Mouse (Mus musculus) limb, embryonic 12.5 days (tissue): Measurements from ENCODE around the gene Acads. TPM values are rescaled to one million over a fixed set of nuclear protein-coding genes. Genes with fewer than 3 reads are reported as not detected.
"Not testable (repeated sequence)": the region's sequence is repeated elsewhere in the genome, so short reads cannot be mapped to it uniquely, and the experiment has no call there.

Experiments used
- ATAC-seq: fragments of 200-750 bp; cut with Nextera tagmentation; 2 replicates; pipeline ENCODE4 v1.8.0; 2017; ENCODE audit warnings: low read depth, moderate TSS enrichment; ENCODE audit not compliant: insufficient number of reproducible peaks, insufficient read depth, low FRiP score, low TSS enrichment
- H3K27ac ChIP-seq: fragments of 300-500 bp; sonication (generic); 2 replicates; pipeline ENCODE4 v1.5.1; 2016; ENCODE audit warnings: mild to moderate bottlenecking, moderate library complexity
- H3K27me3 ChIP-seq: fragments of 300-500 bp; sonication (generic); 2 replicates; pipeline ENCODE4 v1.6.1; 2016; ENCODE audit warnings: mild to moderate bottlenecking, moderate library complexity
- H3K36me3 ChIP-seq: fragments of 300-500 bp; sonication (generic); 2 replicates; pipeline ENCODE4 v1.6.1; 2016; ENCODE audit warnings: mild to moderate bottlenecking, moderate library complexity
- H3K4me1 ChIP-seq: fragments of 300-500 bp; sonication (generic); replicated peaks from 2 replicates; pipeline ENCODE4 v1.6.1; 2016
- H3K4me2 ChIP-seq: fragments of 300-500 bp; sonication (generic); 2 replicates; pipeline ENCODE4 v1.6.1; 2016; ENCODE audit warnings: mild to moderate bottlenecking, moderate library complexity
- H3K4me3 ChIP-seq: fragments of 300-500 bp; sonication (generic); replicated peaks from 2 replicates; pipeline ENCODE4 v1.5.1; 2016; ENCODE audit warnings: mild to moderate bottlenecking
- H3K9ac ChIP-seq: fragments of 300-500 bp; sonication (generic); replicated peaks from 2 replicates; pipeline ENCODE4 v1.6.1; 2016; ENCODE audit warnings: mild to moderate bottlenecking, moderate library complexity
- H3K9me3 ChIP-seq: fragments of 300-500 bp; sonication (generic); 2 replicates; pipeline ENCODE4 v1.6.1; 2016; ENCODE audit warnings: mild to moderate bottlenecking, moderate library complexity
- WGBS: fragments of 180-500 bp; shearing (Covaris S2); methylation state at CpG from one replicate; pipeline ENCODE4 v1.1.7; 2016; 5-methylcytosine and 5-hydroxymethylcytosine counted together
- polyA plus RNA-seq: library from polyadenylated mRNA; unstranded; fragments of >200 nt; fragmentation: Nextera tagmentation; extraction: Ambion mirVana; gene quantifications from 2 replicates; pipeline ENCODE4 v1.2.1, GENCODE M21; 2016

Acads gene
- polyA plus RNA-seq, 1 experiment from 2014 or later, result 69.5 TPM

- Histone ChIP-seq H3K27me3 (no peaks in the 10 kb centered on the region), H3K27ac (no peak overlapping the region), H3K4me1 (no peaks in the 10 kb centered on the region), H3K4me2 (no peak overlapping the region), H3K36me3 (peaks cover 94% of the 10 kb centered on the region), H3K9ac (no peak overlapping the region), H3K4me3 (no peak overlapping the region), H3K9me3 (no peaks in the 10 kb centered on the region)
- no peak for ATAC-seq
- WGBS, result over 99% methylated on average over 2 of the region's 2 CpGs
Observed at GRCm38 (mm10) chr5:115085675-115086074, 33.5 kb downstream of the Acads start.

GRCm38 (mm10) chr5:115083492-115083891 lies 35.7 kb downstream of the Acads start:
- 89% methylated on average over 6 of the region's 6 CpGs for WGBS
- no peak for ATAC-seq

GRCm38 (mm10) chr5:115081636-115082035 lies 37.5 kb downstream of the Acads start:
- H3K9ac ChIP-seq, result no peak overlapping the region
- H3K4me1 ChIP-seq, result no peaks in the 10 kb centered on the region
- H3K4me2 ChIP-seq, result no peak overlapping the region
- no peaks in the 10 kb centered on the region for H3K27me3 ChIP-seq
- H3K36me3 ChIP-seq, result peaks cover 69% of the 10 kb centered on the region
- no peak for ATAC-seq
- H3K4me3 ChIP-seq, result no peak overlapping the region
- H3K27ac ChIP-seq, result no peak overlapping the region
- 81% methylated on average over 5 of the region's 5 CpGs for WGBS
- no peaks in the 10 kb centered on the region for H3K9me3 ChIP-seq

More at GRCm38 (mm10) chr5:115083492-115083891, 35.7 kb downstream of the Acads start:
- H3K9me3 ChIP-seq, result no peaks in the 10 kb centered on the region
- H3K27ac ChIP-seq, result no peak overlapping the region
- peaks cover 72% of the 10 kb centered on the region for H3K36me3 ChIP-seq
- H3K27me3 ChIP-seq, result no peaks in the 10 kb centered on the region
- H3K4me2 ChIP-seq, result no peak overlapping the region
- H3K4me1 ChIP-seq, result no peaks in the 10 kb centered on the region
- H3K4me3 ChIP-seq, result no peak overlapping the region
- no peak overlapping the region for H3K9ac ChIP-seq

GRCm38 (mm10) chr5:115076144-115076901 lies 42.8 kb downstream of the Acads start:
- WGBS, result 61% methylated on average over 5 of the region's 5 CpGs
- H3K36me3 ChIP-seq, result peaks cover 40% of the 10 kb centered on the region
- H3K9ac ChIP-seq, result no peak overlapping the region

GRCm38 (mm10) chr5:115074749-115075148 lies 44.4 kb downstream of the Acads start:
- no peak overlapping the region for H3K27ac ChIP-seq
- peaks cover 17% of the 10 kb centered on the region; the same call in 1 of the 2 replicates for H3K4me1 ChIP-seq
- no peaks in the 10 kb centered on the region for H3K27me3 ChIP-seq
- no peak overlapping the region for H3K9ac ChIP-seq
- H3K36me3 ChIP-seq, result peaks cover 34% of the 10 kb centered on the region
- WGBS, result 82% methylated on average over 4 of the region's 4 CpGs
- H3K9me3 ChIP-seq, result no peaks in the 10 kb centered on the region
- no peak overlapping the region for H3K4me3 ChIP-seq
- H3K4me2 ChIP-seq, result no peak overlapping the region
- no peak for ATAC-seq

More at GRCm38 (mm10) chr5:115076144-115076901, 42.8 kb downstream of the Acads start:
- no peaks in the 10 kb centered on the region for H3K9me3 ChIP-seq
- no peaks in the 10 kb centered on the region for H3K27me3 ChIP-seq
- no peak overlapping the region for H3K4me2 ChIP-seq
- ATAC-seq, result no peak
- H3K27ac ChIP-seq, result no peak overlapping the region
- no peak overlapping the region for H3K4me3 ChIP-seq
- peaks cover 13% of the 10 kb centered on the region; the same call in 1 of the 2 replicates for H3K4me1 ChIP-seq

GRCm38 (mm10) chr5:115073306-115073705 lies 45.8 kb downstream of the Acads start:
- Histone ChIP-seq H3K4me1 (peaks cover 17% of the 10 kb centered on the region; the same call in 1 of the 2 replicates), H3K36me3 (peaks cover 32% of the 10 kb centered on the region)
- not testable (repeated sequence) for H3K27ac ChIP-seq, H3K9me3 ChIP-seq, H3K27me3 ChIP-seq, H3K9ac ChIP-seq, H3K4me2 ChIP-seq, ATAC-seq, H3K4me3 ChIP-seq
- 13% methylated on average over 8 of the region's 8 CpGs for WGBS

- Histone ChIP-seq H3K4me1 (peaks cover 17% of the 10 kb centered on the region; the same call in 1 of the 2 replicates), H3K27me3 (no peaks in the 10 kb centered on the region), H3K9me3 (no peaks in the 10 kb centered on the region), H3K4me3 (no peak overlapping the region), H3K27ac (peak overlapping the region; percentile 31; the same call in 1 of the 2 replicates), H3K4me2 (no peak overlapping the region), H3K9ac (no peak overlapping the region), H3K36me3 (peaks cover 24% of the 10 kb centered on the region)
- no peak for ATAC-seq
- WGBS, result 82% methylated on average over 7 of the region's 7 CpGs
Observed at GRCm38 (mm10) chr5:115072143-115072542, 47.0 kb downstream of the Acads start.

- no peak overlapping the region for H3K9ac ChIP-seq
- no peaks in the 10 kb centered on the region for H3K9me3 ChIP-seq
- no peak overlapping the region for H3K4me2 ChIP-seq
- ATAC-seq, result no peak
- WGBS, result 80% methylated on average over 11 of the region's 11 CpGs
- H3K27me3 ChIP-seq, result no peaks in the 10 kb centered on the region
- H3K4me1 ChIP-seq, result peaks cover 17% of the 10 kb centered on the region; the same call in 1 of the 2 replicates
- H3K4me3 ChIP-seq, result no peak overlapping the region
- H3K36me3 ChIP-seq, result peaks cover 22% of the 10 kb centered on the region
- H3K27ac ChIP-seq, result peak overlapping the region; percentile 31
Observed at GRCm38 (mm10) chr5:115071096-115071901, 47.8 kb downstream of the Acads start.

- H3K9ac ChIP-seq, result no peak overlapping the region
- H3K4me2 ChIP-seq, result no peak overlapping the region
- 94% methylated on average over 2 of the region's 2 CpGs for WGBS
- no peaks in the 10 kb centered on the region for H3K9me3 ChIP-seq
- peaks cover 17% of the 10 kb centered on the region; the same call in 1 of the 2 replicates for H3K4me1 ChIP-seq
- no peaks in the 10 kb centered on the region for H3K27me3 ChIP-seq
- peaks cover 13% of the 10 kb centered on the region for H3K36me3 ChIP-seq
- no peak for ATAC-seq
- H3K27ac ChIP-seq, result no peak overlapping the region
- H3K4me3 ChIP-seq, result no peak overlapping the region
Observed at GRCm38 (mm10) chr5:115070457-115070856, 48.7 kb downstream of the Acads start.

- Histone ChIP-seq H3K9ac (no peak overlapping the region), H3K4me3 (no peak overlapping the region), H3K27me3 (no peaks in the 10 kb centered on the region), H3K4me1 (peaks cover 17% of the 10 kb centered on the region; the same call in 1 of the 2 replicates), H3K27ac (no peak overlapping the region), H3K9me3 (no peaks in the 10 kb centered on the region), H3K4me2 (no peak overlapping the region), H3K36me3 (peaks cover 7% of the 10 kb centered on the region; the same call in 1 of the 2 replicates)
- ATAC-seq, result no peak
- 87% methylated on average over 3 of the region's 3 CpGs for WGBS
Observed at GRCm38 (mm10) chr5:115069611-115070010, 49.5 kb downstream of the Acads start.
